Mouse (Mus musculus) limb, embryonic 10.5 days (tissue): ENCODE measurements around the gene Sec11a. TPM values are rescaled to one million over a fixed set of nuclear protein-coding genes. Genes with fewer than 3 reads are reported as not detected.

ENCODE experiments used
- DNase-seq: peaks from one replicate; pipeline ENCODE4 v3.0.0-alpha.2; 2017; ENCODE audit warnings: low spot score
- H3K27ac ChIP-seq: fragments of 300-500 bp; sonication (generic); 2 replicates; pipeline ENCODE4 v1.5.1; 2016; ENCODE audit warnings: mild to moderate bottlenecking
- H3K27me3 ChIP-seq: fragments of 300-500 bp; sonication (generic); 2 replicates; pipeline ENCODE4 v1.6.1; 2016; ENCODE audit warnings: low read depth, mild to moderate bottlenecking; ENCODE audit not compliant: poor library complexity, severe bottlenecking
- H3K36me3 ChIP-seq: fragments of 300-500 bp; sonication (generic); 2 replicates; pipeline ENCODE4 v1.6.1; 2016; ENCODE audit warnings: mild to moderate bottlenecking, moderate library complexity
- H3K4me1 ChIP-seq: fragments of 300-500 bp; sonication (generic); 2 replicates; pipeline ENCODE4 v1.6.1; 2016
- H3K4me3 ChIP-seq: fragments of 300-500 bp; sonication (generic); 2 replicates; pipeline ENCODE4 v1.5.1; 2016; ENCODE audit warnings: mild to moderate bottlenecking, moderate library complexity
- H3K9me3 ChIP-seq: fragments of 300-500 bp; sonication (generic); replicated peaks from 2 replicates; pipeline ENCODE4 v1.6.1; 2016; ENCODE audit warnings: mild to moderate bottlenecking
- WGBS: fragments of 180-500 bp; shearing (Covaris S2); methylation state at CpG from one replicate; pipeline ENCODE4 v1.1.7; 2016; 5-methylcytosine and 5-hydroxymethylcytosine counted together
- polyA plus RNA-seq: library from polyadenylated mRNA; unstranded; fragments of >200 nt; fragmentation: Nextera tagmentation; extraction: Ambion mirVana; gene quantifications from 2 replicates; pipeline ENCODE4 v1.2.1, GENCODE M21; 2016

Sec11a gene
- polyA plus RNA-seq, 1 experiment from 2014 or later, result 201 TPM

GRCm38 (mm10) chr7:80885666-80886065, 61.9 kb downstream of the Sec11a start:
- WGBS, result 11% methylated on average over 1 of the region's 1 CpGs
- Histone ChIP-seq H3K27ac (no peak overlapping the region), H3K4me3 (no peak overlapping the region), H3K4me1 (peaks cover 19% of the 10 kb centered on the region), H3K27me3 (no peaks in the 10 kb centered on the region), H3K9me3 (no peaks in the 10 kb centered on the region), H3K36me3 (peaks cover 20% of the 10 kb centered on the region)
- no peak for DNase-seq

- Histone ChIP-seq H3K4me3 (peak overlapping the region; percentile 21; the same call in 1 of the 2 replicates), H3K27me3 (no peaks in the 10 kb centered on the region), H3K9me3 (no peaks in the 10 kb centered on the region), H3K27ac (no peak overlapping the region), H3K36me3 (peaks cover 9% of the 10 kb centered on the region), H3K4me1 (peaks cover 6% of the 10 kb centered on the region)
- DNase-seq, result peak; percentile 64
- WGBS, result 23% methylated on average over 14 of the region's 14 CpGs
These were observed 64.6 kb downstream of the Sec11a start for GRCm38 (mm10) chr7:80882830-80883505.

GRCm38 (mm10) chr7:80875727-80876126, 71.9 kb downstream of the Sec11a start:
- peaks cover 80% of the 10 kb centered on the region for H3K36me3 ChIP-seq
- no peaks in the 10 kb centered on the region for H3K4me1 ChIP-seq
- H3K4me3 ChIP-seq, result no peak overlapping the region
- no peak for DNase-seq
- H3K27ac ChIP-seq, result no peak overlapping the region
- H3K9me3 ChIP-seq, result no peaks in the 10 kb centered on the region
- WGBS, result 45% methylated on average over 37 of the region's 37 CpGs
- H3K27me3 ChIP-seq, result peaks cover 19% of the 10 kb centered on the region

GRCm38 (mm10) chr7:80873631-80874030, 73.9 kb downstream of the Sec11a start:
- 99% methylated on average over 2 of the region's 2 CpGs for WGBS
- H3K4me3 ChIP-seq, result no peak overlapping the region
- H3K27me3 ChIP-seq, result peaks cover 19% of the 10 kb centered on the region
- no peaks in the 10 kb centered on the region for H3K9me3 ChIP-seq
- H3K4me1 ChIP-seq, result no peaks in the 10 kb centered on the region
- H3K36me3 ChIP-seq, result peaks cover 97% of the 10 kb centered on the region
- no peak overlapping the region for H3K27ac ChIP-seq
- DNase-seq, result no peak

- H3K9me3 ChIP-seq, result no peaks in the 10 kb centered on the region
- WGBS, result 88% methylated on average over 5 of the region's 5 CpGs
- peaks cover 19% of the 10 kb centered on the region for H3K27me3 ChIP-seq
- no peak overlapping the region for H3K4me3 ChIP-seq
- peaks cover 99% of the 10 kb centered on the region for H3K36me3 ChIP-seq
- no peak overlapping the region for H3K27ac ChIP-seq
- no peaks in the 10 kb centered on the region for H3K4me1 ChIP-seq
- DNase-seq, result no peak
These were observed 74.5 kb downstream of the Sec11a start for GRCm38 (mm10) chr7:80873038-80873437.

GRCm38 (mm10) chr7:80868686-80869085, 78.9 kb downstream of the Sec11a start:
- Histone ChIP-seq H3K27ac (no peak overlapping the region), H3K27me3 (no peaks in the 10 kb centered on the region), H3K4me3 (no peak overlapping the region), H3K36me3 (peaks cover 99% of the 10 kb centered on the region), H3K4me1 (0 out of 2 replicates have a peak, but pooled peaks cover 7% of the 10 kb centered on the region), H3K9me3 (no peaks in the 10 kb centered on the region)
- 98% methylated on average over 2 of the region's 2 CpGs for WGBS
- DNase-seq, result no peak

GRCm38 (mm10) chr7:80866514-80867147, 80.9 kb downstream of the Sec11a start:
- DNase-seq, result no peak
- 84% methylated on average over 7 of the region's 7 CpGs for WGBS
- H3K4me1 ChIP-seq, result peaks cover 25% of the 10 kb centered on the region
- H3K27me3 ChIP-seq, result no peaks in the 10 kb centered on the region
- H3K9me3 ChIP-seq, result no peaks in the 10 kb centered on the region
- H3K4me3 ChIP-seq, result no peak overlapping the region
- peaks cover 88% of the 10 kb centered on the region for H3K36me3 ChIP-seq
- H3K27ac ChIP-seq, result no peak overlapping the region

GRCm38 (mm10) chr7:80865521-80865920, 82.1 kb downstream of the Sec11a start:
- Histone ChIP-seq H3K4me1 (peaks cover 29% of the 10 kb centered on the region), H3K36me3 (peaks cover 78% of the 10 kb centered on the region), H3K4me3 (no peak overlapping the region), H3K27me3 (no peaks in the 10 kb centered on the region), H3K9me3 (no peaks in the 10 kb centered on the region), H3K27ac (no peak overlapping the region)
- DNase-seq, result no peak
- whole genome bisulfite sequencing, result 87% methylated on average over 7 of the region's 7 CpGs

- no peak overlapping the region; the same call in 1 of the 2 replicates for H3K4me3 ChIP-seq
- H3K27me3 ChIP-seq, result no peaks in the 10 kb centered on the region
- no peaks in the 10 kb centered on the region for H3K9me3 ChIP-seq
- 81% methylated on average over 8 of the region's 8 CpGs for WGBS
- no peak for DNase-seq
- peaks cover 71% of the 10 kb centered on the region for H3K36me3 ChIP-seq
- peaks cover 33% of the 10 kb centered on the region for H3K4me1 ChIP-seq
- H3K27ac ChIP-seq, result no peak overlapping the region
These were observed 82.7 kb downstream of the Sec11a start for GRCm38 (mm10) chr7:80864831-80865230.

- Histone ChIP-seq H3K4me3 (no peak overlapping the region), H3K36me3 (peaks cover 64% of the 10 kb centered on the region), H3K27ac (no peak overlapping the region), H3K27me3 (no peaks in the 10 kb centered on the region), H3K9me3 (no peaks in the 10 kb centered on the region), H3K4me1 (peaks cover 33% of the 10 kb centered on the region)
- WGBS, result 77% methylated on average over 1 of the region's 1 CpGs
- DNase-seq, result no peak
These were observed 83.4 kb downstream of the Sec11a start for GRCm38 (mm10) chr7:80864151-80864550.

GRCm38 (mm10) chr7:80863520-80863919, 84.1 kb downstream of the Sec11a start:
- Histone ChIP-seq H3K27ac (no peak overlapping the region), H3K9me3 (no peaks in the 10 kb centered on the region), H3K27me3 (no peaks in the 10 kb centered on the region), H3K4me1 (peaks cover 33% of the 10 kb centered on the region), H3K36me3 (peaks cover 58% of the 10 kb centered on the region), H3K4me3 (no peak overlapping the region)
- no peak for DNase-seq
- 90% methylated on average over 5 of the region's 5 CpGs for WGBS

GRCm38 (mm10) chr7:80862475-80862874, 85.1 kb downstream of the Sec11a start:
- no peaks in the 10 kb centered on the region for H3K9me3 ChIP-seq
- H3K27me3 ChIP-seq, result no peaks in the 10 kb centered on the region
- WGBS, result 84% methylated on average over 2 of the region's 2 CpGs
- H3K36me3 ChIP-seq, result peaks cover 47% of the 10 kb centered on the region
- H3K27ac ChIP-seq, result no peak overlapping the region
- no peak for DNase-seq
- H3K4me1 ChIP-seq, result peaks cover 33% of the 10 kb centered on the region
- peak overlapping the region; percentile 17; the same call in 1 of the 2 replicates for H3K4me3 ChIP-seq

- Histone ChIP-seq H3K4me3 (peak within 1 kb of the TSS; percentile 97), H3K36me3 (peaks cover 31% of the 10 kb centered on the region), H3K27ac (peak within 1 kb of the TSS; percentile 100), H3K27me3 (no peaks in the 10 kb centered on the region), H3K9me3 (no peaks in the 10 kb centered on the region), H3K4me1 (peaks cover 33% of the 10 kb centered on the region)
- under 1% methylated on average over 40 of the region's 40 CpGs for WGBS
- DNase-seq, result peak; percentile 93
These were observed 86.8 kb downstream of the Sec11a start, which contains the start of gene Zscan2 for GRCm38 (mm10) chr7:80860729-80861274. Gene Zscan2, plus strand, starts transcription at chr7:80860920.
